Mouse (Mus musculus): ENCODE results near the gene Ifna15.
A peak's percentile ranks its signal among the peaks of the same experiment; 100 is the strongest.
"Not testable (repeated sequence)": the region's sequence is repeated elsewhere in the genome, so short reads cannot be mapped to it uniquely, and the experiment has no call there.

The Ifna15 gene

DNA sequence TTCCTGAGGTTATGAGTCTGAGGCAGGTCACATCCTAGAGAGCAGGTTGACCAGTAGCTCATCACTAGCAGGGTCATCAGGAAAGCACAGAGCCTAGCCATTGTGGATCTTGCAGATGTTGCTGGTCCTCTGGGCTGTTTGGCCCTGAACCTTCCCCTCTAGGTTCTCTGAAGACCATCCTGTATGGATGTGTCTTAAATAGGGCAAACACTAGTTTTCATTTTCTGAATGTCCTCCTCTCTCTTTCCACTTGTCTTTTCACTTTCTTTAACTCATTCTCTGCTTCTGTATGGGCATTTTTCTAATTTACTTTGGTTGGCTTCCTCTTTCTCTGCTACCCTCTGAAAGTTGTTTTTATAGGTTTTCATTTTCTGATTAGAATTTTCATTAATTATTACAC lies at the start of gene Ifna15:
Gene Ifna15 (minus strand): TSS at position 101 of the 400 bp plus-strand sequence.
- DNase-seq, result not testable (repeated sequence)

DNA sequence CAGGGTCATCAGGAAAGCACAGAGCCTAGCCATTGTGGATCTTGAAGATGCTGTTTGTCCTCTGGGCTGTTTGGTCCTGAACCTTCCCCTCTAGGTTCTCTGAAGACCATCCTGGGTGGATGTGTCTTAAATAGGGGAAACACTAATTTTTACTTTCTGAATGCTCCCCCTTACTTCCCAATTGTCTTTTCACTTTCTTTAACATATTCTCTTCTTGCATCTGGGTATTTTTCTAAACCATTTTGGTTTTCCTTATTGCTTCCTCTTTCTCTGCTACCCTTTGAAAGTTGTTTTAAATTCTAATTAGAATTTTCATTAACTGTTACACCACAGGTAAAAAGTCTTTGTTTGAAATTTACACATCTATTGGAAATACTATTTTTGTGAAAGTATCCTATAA lies 45.2 kb upstream of the Ifna15 start, which contains the start of gene Ifna12:
Gene Ifna12 (minus strand): TSS at position 101 of the 400 bp plus-strand sequence.
- DNase-seq, result no peak

DNA sequence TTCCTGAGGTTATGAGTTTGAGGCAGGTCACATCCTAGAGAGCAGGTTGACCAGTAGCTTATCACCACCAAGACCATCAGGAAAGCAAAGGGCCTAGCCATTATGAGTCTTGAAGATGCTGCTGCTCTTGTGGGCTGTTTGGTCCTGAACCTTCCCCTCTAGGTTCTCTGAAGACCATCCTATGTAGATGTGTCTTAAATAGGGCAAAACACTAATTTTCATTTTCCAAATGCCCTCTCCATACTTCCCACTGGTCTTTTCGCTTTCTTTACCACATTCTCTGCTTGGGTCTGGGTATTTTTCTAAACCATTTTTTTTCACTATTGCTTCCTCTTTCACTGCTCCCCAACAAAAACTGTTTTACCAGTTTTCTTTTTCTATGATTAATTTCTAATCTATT lies 34.2 kb upstream of the Ifna15 start, which contains the start of gene Ifna9:
Gene Ifna9 (minus strand): TSS at position 101 of the 400 bp plus-strand sequence.
- no peak for DNase-seq

DNA sequence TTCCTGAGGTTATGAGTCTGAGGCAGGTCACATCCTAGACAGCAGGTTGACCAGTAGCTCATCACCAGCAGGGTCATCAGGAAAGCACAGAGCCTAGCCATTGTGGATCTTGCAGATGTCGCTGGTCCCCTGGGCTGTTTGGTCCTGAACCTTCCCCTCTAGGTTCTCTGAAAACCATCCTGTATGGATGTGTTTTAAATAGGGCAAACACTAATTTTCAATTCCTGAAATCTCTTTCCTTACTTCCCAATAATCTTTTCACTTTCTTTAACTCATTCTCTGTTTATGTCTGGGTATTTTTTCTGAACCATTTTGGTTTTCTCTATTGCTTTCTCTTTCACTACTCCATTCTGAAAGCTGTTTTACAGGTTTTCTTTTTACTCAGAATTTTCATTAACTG lies 13.7 kb upstream of the Ifna15 start, which contains the start of gene Ifna14:
Gene Ifna14 (minus strand): TSS at position 101 of the 400 bp plus-strand sequence.
- no peak for DNase-seq

DNA sequence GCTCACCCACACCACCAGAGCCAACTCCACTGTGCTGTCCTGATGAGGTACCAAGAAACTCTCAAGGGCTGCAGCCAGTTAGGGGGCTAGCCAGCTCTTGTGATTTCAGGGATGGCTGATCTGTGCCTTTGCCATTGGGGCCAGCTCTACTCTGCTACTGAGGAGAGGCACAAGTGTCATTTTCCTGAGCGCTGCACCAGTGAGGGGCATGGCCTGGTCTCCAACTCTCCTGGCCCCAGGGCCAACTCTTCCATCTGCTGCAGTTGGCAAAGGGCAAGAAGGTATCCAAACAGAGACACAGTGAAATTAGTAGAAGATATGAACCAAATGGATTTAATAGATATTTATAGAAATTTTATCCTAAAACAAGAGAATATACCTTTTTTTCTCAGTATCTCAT lies 3.7 kb upstream of the Ifna15 start:
- DNase-seq, result no peak

DNA sequence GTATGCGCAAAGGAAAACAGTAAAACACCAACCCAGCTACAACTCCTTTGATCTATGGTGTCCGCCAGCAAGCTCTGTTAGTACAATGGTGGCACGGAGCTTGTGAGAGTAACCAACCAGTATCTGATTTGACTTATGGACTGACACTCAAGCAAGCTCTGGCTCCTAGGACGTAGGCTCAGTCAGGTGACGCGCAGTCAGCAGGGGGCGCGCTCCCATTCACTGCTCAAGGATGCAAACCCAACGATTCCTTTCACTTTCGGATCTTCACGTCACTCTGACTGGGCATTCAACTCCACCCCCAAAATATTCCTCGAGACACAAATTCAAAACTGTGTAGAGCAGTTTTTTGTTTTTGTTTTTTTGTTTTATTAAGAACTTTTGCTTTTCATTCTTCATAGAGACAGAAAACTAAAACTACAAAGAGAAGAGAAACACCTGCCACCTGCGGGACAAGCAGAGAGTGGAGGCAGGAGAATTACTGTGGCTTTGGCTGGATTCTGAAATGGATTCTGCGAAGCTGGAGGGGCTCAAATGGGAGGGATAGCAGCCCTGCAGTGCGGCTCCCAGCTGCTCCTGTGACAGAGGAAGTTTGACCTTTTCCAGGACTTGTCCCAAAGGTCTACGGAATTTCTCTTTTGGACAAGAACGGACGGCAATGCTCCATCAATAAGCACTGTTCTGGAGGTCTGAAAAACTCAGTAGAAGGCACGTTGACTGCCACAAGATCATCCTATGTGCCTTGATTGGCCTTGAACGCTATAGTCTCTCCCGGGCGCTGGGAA lies 7.7 kb downstream of the Ifna15 start:
- peak; percentile 80 for DNase-seq

DNA sequence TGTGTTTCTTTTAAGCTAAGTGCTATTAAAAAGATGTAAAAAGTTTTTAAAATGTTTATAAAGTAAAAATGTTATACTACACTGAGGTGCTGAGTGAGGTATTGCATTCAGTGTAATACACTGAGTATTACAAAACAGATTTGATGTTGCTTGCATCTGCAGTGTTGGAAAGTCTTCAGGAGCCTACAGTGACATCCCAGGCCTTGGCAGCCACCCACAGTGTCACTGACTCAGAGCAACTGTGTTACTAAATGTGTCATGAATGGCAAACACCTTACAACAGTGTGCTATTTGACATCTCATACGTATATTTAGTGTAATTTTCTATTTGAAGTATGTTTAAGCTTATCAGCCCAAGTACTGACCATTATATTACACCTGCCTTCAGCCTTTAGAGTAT lies 10.1 kb downstream of the Ifna15 start:
- DNase-seq, result no peak

DNA sequence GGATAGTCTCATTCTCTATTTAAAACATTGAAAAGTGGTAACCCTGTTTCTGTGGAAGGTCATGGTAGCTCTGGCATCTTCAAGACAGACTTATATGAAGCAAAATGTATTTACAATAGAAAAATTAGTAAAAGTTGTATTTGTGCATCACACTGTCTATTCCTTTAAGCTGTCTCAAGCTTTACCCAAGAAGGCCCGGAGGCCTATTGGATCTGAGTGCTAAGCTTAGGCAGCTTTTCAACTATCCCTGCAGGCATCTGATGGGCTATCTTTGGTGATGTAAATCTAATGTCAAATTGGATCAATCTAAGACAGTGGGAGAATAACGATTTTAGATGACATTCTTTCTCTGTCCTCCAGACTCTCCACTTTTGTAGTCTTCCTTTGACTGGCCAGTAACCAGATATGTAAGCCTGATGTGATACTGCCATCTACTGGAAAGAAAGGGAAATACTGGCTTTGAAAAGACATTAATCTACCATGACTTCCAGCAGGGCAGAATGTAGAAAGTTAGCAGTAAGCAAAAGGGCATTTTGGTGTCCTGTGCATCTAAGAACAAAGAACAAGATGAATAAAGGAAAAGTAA lies 14.3 kb downstream of the Ifna15 start:
- peak; percentile 73 for DNase-seq

DNA sequence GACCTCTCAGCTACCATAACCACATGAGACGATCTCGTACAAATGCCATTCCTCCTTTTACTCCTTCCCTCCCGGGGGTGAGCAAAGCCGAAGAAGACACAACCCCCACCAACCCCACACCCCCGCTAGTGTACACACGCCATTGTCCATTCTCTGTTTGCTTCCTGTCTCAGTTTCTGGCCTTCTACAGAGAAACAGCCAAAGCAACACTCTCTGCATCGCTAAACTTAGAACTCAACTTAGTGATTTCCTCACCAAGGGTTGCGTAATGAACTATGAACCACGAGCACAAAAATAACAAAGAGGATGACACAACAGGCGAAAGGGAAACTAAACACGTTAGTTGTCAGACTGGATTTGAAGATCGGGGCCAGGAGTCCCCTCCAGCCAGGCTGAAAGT lies 20.7 kb downstream of the Ifna15 start:
- DNase-seq, result no peak

DNA sequence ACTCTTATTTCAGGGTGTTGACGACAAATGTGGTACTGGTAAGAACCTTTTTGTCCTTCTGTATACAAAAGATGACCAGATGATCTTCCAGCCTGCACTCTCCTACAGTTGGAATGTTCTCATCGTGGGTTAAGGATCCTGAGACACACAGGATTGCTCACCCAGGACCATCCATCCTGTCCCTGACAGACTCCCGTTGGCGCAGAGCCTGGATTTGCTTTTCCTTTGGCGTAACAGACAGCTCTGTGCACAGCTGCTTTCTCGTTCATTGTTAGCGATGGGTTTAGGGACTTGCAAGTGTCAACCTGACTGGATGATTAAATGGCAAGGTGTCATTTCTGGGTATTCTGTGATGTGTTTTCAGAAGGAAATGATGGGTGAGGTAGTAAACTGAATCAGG lies 21.4 kb downstream of the Ifna15 start:
- no peak for DNase-seq

DNA sequence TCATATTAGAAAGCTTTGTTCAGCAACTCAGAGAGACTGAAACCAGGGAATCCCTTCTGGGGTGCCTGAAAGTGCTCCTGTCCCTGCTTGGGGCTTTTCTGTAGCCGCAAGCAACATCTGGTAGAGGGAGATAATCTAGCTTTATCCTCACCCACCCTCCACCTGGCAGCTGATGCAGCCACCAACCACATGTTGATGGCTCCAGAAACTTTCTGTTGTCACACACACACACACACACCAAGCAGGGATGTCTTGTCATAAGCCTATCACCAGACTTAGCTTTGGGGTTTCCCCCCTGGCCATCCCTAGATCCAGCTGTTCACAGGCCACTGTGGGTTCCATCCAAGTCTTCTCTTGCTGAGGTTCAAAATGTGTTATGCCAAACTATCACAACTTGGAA lies 22.3 kb downstream of the Ifna15 start:
- DNase-seq, result no peak

DNA sequence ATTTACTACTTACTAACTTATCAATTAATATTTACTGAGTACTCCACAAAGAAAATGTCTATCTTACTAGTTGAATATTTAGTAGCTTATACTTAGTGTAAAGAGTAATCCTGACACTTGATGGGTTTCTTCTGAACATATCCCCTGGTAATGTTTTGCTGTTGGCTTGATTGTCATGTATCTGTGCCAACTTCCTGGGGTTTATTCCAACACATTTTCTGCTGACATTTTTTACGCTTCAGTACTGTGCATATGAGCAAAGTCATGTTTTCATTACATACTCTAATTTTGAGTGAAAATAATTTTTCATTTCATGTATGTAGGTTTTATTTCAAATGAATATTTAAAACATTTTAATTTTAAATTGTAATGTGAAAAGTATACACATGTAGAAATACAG lies 23.1 kb downstream of the Ifna15 start:
- no peak for DNase-seq

DNA sequence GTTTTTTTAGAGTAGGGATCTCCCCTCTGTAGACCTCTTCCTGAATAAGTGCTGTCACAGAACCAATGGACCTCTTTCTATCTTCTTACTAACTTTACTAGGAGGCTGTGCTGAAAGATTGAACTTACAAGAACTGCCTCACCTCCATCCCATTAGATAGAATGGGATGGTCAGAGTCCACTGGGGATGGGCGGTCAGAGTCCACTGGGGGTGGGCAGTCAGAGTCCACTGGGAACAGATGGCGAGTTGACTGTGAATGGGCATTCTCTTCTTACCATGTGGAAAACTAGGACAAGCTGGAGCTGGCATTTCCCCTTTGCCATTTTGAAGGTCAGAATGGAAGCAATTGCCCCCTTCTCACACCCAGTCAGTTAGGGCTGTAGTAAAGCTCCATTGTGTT lies 24.5 kb downstream of the Ifna15 start:
- no peak for DNase-seq

DNA sequence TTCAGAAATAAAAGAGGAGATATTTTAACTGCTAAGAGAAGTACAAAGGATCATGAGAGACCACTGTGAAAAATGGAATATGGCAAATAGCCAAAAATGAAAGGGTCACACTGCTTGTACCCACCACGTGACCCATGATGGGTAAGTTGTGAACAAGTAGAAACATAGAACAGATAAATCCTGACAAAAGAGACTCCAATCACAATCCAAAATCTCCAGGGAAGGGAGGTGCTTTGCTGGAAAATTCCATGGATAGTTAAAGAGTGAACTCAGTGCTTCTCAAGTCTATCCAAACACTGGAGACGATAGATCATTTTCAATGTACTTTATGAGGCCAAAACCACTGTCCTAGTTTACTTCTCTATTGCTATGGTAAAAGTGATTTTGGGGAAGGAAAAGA lies 27.2 kb downstream of the Ifna15 start:
- DNase-seq, result no peak

DNA sequence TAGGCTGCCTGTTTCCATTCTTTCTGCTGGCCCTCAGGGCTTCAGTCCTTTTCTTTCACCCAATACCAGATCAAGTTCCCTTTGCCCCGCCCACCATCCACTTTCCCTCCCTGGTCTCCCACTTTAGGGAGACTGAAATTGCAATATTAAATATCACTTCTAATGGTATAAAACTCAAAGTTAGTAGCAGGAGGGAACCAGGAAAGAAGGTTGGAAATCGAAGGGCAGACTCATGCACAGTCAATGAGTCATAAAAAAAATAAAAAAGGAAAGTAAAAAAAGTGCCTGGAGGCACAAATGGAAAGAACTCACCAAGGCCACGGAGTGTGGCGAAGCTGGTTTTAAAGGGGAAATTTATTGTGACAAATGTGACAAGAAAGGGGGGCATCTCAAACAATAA lies 27.8 kb downstream of the Ifna15 start:
- no peak for DNase-seq

DNA sequence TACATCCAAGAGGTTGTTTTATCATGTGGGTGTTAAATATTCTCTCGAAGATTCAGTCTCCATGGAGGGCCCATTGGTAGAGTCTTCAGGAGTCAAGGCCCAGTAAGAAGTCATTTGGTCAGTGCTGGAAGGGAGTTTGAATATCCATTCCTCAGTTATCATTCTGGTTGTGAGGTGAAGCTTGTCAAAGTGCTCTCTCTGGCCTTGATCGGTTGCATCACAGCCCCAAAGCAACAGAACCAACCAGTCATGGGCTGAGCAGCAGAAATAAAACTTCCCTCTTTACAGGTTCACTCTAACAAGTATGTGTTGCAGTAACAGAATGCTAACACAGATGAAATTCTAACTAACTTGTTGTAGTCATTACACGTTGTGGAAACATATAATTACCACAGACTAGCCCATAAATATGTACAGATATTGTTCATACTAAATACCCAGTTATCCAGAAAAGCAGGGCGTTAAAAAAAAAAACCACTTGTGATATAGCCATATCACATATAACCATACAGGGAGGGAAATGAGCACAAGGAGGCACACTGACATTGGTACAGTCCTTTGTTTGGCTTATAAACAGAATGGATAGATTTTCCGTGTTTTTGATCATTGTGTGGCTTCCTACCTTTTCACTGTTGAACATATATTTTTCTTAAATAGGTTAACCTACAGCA lies 31.5 kb downstream of the Ifna15 start:
- DNase-seq, result no peak

DNA sequence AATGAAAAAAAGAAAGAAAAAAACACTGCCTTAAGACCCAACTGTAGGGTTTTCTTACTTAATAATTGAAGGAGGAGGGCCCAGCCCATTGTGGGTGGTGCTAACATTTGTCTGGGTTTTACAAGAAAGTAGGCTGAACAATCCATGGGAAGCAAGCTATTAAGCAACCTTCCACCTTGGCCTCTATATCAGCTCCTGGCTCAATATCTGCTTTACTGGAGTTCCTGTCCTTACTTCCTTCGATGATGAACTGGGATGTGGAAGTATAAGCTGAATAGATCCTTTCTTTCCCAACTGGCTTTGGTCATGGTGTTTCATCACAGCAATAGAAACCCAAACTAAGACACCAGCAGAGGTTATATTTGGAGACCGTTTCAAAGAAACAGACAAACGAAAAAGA lies 32.7 kb downstream of the Ifna15 start:
- DNase-seq, result no peak

DNA sequence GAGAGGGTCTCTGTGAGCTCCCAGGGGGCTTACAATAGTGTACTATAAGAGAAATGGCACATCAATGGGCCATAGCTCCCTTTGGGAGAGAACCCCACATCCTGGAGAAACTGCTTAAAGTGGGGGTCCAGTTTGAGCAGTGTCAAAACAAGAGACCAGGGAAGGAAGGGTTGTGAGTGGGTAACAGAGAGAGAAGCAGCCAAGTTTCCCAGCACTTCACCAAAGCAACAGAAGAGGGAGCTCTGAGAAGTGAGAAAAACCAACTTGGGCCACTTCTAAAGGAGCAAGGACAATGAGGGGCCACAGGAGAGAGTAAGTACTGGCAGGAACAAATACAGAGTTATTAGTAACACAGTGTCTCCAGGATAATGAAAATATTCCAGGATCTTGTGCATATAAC lies 34.8 kb downstream of the Ifna15 start:
- DNase-seq, result peak; percentile 49

DNA sequence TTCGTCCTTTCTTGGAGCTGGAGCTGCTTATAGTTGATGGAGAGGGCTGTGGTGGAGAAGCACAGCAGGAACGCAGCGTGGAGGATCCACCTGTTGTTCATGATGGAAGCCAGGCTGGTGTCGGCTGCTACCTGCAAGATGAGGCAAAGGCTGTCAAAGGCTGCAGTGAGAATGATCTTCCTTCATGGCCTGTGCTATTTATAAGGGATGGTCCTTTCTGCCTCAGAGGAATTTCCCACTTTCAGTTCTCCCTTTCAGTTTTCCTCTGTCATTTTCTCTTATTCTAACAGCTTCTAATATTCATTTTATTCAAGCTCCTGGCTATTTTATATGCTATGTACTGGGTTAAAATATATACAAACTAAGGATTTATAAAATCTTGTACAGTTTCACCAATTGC lies 35.4 kb downstream of the Ifna15 start, which contains the start of gene Ifnb1:
Gene Ifnb1 (minus strand): TSS at position 101 of the 400 bp plus-strand sequence.
- no peak for DNase-seq

DNA sequence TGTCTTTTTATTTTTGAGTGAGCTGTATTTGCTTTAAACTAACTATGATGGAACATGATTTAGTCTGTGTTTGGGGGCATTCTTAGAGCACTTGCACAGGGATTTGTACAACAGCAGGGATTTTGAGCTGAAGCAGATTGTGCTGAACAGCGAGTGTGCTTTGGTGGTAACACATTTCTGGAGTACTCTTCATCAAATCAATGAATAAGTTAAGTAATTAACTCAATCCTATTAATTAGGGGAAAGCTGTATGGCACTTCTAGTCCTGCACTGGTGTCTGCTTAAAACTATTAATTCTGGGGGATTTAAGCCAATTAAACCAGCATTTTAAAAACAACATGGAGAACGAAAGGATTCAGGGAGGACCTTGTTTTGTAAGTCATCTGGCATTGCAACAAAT lies 40.1 kb downstream of the Ifna15 start:
- DNase-seq, result no peak

DNA sequence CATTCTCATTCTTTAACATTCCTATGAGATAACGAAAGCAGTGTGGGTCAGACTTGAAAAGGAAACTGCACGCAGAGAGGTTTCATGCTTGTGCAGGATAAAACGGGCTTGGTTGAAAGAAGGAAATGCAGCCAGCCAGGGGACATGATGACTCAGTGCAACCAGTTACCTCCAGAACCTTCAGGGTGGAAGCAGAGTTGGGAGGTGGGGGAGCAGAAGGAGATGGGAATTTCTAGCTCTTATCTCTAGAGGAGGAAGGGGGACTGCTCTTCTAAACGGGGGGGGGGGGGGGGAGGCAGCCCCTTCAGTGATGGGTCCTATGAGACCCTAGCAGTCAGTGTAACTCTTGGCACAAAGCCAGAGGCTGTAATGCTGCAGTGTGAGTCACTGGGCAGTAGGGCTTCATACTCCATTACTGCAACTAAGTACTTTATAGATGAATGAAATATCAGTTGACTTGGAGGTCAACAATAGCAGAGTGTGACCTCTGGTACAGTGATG lies 42.3 kb downstream of the Ifna15 start:
- DNase-seq, result peak; percentile 13

DNA sequence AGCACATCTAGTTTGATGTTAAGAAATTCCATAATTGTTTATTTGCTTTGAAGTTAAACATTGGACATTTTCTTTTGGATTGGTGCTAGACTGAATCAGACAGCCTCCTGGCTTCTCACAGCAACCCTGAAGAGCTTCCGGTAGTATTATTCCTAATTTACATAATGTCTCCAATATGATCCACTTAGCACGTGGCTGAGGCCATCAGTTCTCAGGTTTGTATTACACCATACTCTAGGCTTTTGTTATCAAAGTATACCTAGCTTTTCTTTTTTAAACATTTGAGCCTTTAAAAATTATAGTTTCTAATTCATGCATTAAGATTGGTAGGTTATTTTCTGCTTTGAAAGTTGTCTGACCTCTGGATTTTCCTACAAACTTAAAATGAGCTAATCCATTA lies 42.8 kb downstream of the Ifna15 start:
- DNase-seq, result no peak

DNA sequence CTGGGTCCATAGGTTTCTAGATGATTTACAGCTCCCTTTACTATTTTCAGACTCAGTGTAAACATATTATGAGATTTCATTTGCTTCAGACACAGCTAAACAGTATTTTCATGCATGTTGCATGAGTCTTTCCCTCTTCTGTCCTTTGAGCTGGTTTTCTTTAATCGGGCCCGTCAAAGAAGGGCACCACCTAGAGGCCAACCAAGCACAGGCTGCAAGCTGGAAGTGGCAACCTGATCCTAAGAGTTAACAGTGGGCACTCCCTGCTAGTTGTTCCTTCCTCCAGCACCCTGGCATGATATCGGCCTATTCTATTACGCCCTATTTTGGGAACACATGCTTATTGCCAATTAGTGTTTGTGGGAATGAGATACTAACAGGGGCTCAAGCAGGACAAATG lies 43.6 kb downstream of the Ifna15 start:
- peak; percentile 62 for DNase-seq

DNA sequence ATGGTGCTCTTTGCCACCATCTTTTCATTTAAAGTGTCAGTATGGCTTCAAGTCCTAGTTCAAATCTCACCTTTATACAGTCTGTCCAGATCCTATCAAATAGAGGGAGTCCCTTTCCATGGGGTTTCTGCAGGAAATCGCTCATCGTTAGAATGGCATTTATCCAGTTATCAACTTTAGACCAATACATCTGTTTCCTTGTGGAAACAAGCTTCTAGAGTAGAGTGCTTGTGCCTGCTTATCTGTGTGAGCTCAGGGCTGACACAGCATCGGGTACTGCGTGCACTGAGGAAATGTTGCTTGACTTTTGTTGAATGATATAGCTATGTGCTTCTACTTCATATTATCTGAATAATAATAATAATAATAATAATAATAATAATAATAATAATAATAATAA lies 44.3 kb downstream of the Ifna15 start:
- no peak for DNase-seq

Measured in embryo, embryonic 11 days (tissue).